Mouse (Mus musculus) adrenal gland, postnatal 14 days (tissue): Measurements from ENCODE around the gene Kcnj10. TPM values are rescaled to one million over a fixed set of nuclear protein-coding genes. Genes with fewer than 3 reads are reported as not detected.

ENCODE experiments used
- DNase-seq: peaks from one replicate; pipeline ENCODE4 v3.0.0; 2021; ENCODE audit warnings: mixed read lengths
- total RNA-seq: library from RNA; stranded (reverse); gene quantifications from 2 replicates; pipeline ENCODE4 v1.2.3, GENCODE M21; 2021

The Kcnj10 gene
- total RNA-seq, 1 experiment from 2014 or later = 0.70 TPM

DNA sequence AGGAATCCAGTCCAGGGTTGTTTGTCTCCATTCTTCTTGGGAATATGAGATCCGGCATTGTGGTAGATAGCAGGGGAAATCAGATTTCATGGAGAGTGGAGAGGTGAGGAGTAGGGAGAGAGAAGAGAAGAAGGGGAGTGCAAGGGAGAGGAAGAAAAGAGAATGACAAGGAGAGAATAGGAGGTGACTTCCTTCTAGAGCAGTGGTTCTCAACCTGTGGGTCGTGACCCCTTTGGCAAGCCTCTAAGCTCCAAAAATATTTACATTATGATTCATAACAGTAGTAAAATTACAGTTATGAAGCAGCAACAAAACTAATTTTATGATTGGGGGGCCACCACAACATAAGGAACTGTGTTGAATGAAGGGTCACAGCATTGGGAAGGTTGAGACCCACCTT is 8.1 kb upstream of the Kcnj10 start:
- DNase-seq = no peak

DNA sequence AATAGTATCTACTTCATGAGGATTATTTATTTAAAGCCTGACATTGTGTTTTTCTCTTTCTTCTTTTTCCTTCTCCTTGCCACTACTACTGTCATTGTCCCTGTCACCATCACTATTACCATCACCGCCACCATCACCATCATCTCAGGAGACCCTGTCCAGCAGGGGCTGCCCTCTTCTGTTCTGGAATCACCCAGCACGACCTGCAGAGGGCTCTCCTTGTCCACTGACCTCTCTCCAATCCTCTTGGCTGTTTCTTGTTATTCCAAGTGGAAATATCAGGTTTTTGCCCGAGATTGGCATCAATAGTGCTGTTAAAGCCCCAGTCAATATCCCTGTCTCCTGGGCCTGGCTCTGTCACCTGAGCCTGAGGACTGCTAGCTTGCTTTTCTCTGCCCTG is 7.5 kb upstream of the Kcnj10 start:
- DNase-seq = no peak

DNA sequence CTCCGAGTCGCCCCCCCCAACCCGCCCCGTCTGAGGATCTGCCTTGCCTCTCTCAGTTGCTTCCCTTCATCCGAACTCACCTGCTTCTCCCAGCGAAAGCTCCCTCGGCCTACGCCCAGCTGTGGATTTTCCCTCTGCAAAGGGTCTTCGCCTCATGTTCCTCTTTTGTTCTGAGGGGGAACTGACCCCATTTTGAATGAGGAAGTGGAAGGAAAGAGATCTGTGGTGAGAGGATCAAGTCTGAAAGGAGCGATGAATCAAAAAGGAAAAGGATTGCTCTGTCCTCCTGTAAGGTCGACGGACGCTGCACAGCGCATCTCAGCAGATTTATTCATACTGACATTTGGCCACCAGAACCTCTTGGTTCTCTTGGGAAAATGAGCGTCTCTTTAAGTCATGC is 5.2 kb upstream of the Kcnj10 start:
- no peak for DNase-seq

DNA sequence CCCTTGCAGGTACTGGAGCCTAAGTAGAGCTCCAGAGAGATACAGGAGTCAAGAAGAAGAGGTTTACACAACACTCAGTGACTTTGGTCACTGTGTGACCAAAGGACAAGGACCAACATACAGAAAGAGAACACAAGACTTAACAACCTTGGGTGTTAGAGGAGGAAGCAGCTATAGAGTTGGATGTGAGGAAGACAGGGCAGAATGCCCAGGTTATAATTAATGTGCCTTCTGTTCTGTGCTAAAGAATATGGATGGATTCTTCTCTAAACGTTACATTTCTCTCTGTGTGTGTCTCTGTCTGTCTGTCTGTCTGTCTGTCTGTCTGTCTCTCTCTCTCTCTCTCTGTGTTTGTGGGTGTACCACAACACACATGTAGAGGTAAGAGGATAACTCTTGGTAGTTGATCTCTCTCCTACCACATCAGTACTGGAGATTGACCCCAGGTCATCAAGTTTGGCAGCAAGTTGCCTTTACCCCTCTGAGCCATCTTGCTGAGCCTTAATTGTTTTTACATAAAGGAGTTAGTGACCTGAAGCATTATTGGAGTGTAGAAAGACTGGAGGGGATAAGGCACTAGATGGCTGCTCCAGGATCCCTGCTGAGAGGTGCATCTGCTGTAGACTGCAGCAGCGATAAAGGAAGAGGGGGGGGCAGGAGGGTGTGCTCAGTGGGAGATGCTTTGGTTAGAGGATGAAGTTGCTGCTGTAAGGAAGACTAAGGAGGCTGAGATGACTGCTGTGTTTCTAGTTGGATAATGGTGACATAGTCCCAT is 3.4 kb upstream of the Kcnj10 start:
- no peak for DNase-seq

DNA sequence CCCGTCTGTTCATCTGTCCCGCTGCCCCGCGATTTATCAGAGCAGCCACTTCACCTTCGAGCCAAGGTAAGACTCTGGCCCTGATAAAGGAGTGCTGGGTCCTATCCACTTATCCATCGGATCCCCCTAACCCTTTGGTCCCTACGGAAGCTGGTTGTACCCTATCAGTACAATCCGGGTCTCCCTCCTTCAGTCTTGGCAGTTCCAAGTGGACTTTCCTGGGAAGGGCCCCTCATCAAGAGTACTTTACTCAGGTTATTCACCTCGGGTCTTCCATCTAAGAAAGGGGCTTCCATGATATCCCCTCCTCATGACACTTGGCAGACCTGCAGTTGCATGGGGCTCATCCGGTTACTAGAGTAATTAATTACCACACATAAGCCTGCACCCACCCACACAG is 376 bp downstream of the Kcnj10 start:
- DNase-seq = no peak

DNA sequence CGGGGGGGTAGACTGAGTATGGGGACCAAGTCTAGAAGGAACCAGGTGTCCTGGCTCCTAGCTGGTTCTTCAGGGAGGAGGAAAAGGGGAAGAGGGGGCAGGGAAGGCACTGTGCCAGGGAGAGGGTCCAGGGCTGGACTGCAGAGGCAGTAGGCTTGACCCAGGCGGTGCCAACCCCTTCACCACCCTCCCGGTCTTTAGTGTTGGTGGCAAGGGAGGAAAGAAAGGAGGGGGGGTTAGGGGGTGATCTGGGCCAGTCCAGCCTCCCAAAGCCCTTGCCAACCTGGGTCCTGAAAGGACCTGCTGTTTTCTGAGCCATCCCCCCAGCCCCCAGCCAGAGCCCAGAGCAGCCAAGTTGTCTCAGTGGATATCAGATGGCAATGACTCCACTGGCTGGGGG is 1.7 kb downstream of the Kcnj10 start:
- no peak for DNase-seq

DNA sequence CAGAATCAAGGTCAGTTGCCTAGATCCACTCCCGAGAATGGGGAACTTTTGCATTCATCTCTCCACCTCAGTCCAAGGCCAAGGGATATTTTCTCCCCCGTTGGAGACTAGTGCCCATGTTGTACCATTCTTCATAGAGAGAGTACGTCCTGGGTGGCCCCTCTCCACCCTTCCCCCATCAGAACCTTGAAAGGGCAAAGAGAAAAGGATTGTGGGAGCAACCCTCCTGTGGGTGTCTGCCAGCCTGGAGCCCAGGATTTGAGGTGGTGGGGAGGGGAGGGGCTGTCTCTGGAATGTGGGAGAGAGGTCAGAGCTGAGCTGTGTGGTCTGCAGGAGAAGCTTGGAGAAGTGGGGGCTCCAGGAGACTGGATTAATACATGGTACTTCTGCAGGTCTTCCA is 2.9 kb downstream of the Kcnj10 start:
- no peak for DNase-seq

DNA sequence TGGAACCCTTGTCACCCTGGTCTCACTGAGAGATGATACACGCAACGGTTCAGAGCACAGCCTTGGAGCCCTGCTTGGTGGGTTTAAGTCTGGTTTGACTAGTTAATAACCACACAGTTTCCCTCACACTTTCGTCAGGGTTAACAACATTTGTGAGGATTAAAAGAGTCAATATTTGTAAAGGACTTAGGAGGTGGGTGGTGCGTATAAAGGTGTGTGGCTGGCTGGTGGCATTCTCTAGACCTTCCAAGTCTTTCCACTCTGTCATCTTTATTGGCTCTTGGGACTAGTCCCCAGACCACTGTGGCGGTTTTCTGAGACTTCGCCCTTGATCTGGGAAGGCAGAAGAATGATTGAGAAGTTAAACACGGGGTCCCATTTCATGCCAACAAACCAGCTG is 3.8 kb downstream of the Kcnj10 start:
- no peak for DNase-seq

DNA sequence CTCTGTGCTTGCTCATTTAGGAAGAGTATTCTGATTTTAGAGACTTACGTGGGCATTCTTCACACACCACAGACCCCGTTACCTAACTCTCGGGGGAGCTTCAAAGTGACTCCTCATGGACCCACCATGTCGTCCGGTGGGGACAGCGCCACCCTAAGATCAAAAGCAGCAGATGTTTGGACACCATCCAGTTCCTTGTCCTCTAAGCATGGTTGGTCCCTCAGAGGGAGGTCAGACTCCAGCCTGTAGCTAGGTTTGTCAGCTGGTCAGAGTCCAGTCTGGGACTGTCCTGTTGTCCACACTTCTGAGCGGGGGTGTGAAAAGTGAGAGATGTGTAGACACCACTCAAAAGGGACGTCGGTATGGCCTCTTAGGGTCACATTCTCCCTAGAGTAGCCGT is 5.7 kb downstream of the Kcnj10 start:
- no peak for DNase-seq

DNA sequence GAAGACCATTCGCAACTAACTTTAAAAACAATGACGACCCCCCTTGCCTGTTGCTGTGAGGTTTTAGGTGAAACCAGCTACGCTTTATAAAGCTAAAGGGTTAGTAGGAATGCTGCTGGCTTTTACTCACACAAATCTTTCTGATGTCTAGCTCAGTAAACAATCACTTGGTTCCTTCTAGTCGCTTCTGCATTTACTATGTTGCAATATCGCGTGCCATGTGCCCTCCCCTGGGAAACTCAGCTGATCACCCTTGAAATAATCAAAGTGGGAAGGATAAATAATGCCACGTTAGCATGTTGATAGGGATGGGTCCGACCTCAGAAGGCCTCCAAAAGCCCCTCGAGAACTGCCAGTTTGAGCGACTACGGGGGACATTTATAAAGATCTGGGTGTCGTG is 6.4 kb downstream of the Kcnj10 start:
- no peak for DNase-seq

DNA sequence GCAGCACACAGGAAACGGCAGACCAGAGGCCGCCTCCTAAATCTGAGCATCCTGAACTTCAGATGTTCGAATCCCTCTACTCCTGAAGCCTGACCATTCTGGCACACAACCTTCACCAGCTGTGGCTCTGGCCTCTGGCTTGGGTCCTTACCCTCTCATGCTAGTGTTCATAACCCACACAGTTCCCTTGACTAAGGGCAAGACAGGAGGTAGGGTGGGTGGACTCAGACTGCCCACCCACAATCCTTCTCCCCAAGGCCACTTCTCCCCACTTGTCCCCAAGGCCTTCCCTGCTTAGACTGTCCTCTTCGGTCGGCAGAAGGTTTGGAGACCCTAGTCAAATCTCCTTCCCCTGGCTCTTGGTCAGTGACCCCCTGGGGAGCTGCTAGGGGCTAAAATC is 8.5 kb downstream of the Kcnj10 start:
- no peak for DNase-seq

DNA sequence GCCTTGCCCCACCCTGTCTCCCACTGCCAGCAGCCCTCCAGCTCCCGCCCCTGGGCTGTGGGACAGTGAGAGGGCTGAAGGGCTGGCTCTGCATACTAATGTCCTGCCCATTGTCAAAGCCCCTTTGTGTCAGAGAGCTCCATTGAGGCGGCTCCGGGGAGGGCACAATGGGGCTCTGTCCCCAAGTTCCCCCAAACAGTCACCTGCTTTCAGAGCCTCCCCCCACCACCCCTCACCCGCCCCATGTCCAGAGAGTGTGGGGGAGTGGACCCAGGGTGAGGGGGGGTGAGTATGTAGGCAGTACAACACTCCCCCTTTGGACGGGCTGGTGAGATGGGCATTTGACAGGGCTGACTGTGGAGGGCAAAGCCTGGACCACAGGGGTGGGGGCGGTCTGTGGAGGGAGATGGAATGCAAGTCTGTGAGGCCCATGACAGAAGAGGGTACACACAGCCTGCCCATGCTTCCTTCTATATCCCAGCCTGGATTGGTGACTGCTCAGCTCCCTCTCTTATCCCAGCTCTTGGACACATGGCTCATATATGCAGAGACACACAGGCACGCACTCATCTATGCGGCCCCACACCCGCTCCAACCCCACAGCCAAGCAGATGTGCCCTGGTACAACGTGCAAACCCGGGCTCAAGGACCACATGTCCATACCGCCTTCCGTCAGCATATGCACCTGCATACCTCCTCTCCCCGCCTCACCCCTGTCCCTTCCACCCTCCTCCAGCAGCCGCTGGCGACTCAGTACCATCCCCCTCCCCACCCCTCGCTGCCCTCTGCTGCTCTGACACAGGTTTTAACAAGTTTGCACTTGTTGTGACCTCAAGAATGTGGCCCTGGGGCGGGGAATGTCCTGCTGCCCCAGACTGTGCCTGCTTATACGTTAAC is 9.2 kb downstream of the Kcnj10 start:
- no peak for DNase-seq

DNA sequence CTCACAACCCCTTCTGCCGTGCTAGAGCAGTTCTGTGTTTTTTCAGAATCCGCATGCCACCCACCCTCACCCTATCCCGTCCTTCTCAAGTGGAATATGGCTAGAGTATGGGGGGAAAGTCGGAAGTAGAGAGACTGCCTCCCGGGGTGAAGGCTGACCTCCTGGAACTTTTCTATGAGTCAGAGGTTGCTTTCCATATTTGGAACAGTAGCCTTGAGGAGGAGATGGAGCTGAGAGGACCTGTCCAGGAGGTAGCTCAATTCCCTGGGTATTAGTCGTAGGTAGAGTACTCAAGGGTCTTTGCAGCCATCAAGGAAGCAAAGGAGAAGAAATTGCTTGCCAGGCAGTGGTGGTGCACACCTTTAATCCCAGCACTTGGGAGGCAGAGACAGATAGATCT is 11.0 kb downstream of the Kcnj10 start:
- DNase-seq = peak; percentile 25

DNA sequence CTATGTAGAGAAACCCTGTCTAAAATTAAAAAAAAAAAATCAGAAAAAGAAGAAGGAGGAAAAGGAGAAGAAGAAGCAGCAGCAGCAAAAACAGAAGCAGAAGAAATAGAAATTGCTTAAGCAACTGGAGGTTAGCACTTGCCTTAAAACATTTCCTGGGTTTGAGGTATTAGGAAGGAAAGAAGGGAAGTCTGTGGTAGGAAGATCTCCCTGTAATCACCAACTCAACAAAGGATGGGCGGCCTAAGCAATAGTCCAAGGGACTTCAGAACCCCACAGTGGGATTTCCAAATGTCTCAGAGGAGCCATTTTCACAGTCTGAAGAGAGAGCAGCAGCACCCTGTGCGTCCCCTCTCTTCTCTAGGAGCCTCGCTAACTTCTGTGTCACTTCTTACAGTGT is 11.4 kb downstream of the Kcnj10 start:
- DNase-seq = no peak

DNA sequence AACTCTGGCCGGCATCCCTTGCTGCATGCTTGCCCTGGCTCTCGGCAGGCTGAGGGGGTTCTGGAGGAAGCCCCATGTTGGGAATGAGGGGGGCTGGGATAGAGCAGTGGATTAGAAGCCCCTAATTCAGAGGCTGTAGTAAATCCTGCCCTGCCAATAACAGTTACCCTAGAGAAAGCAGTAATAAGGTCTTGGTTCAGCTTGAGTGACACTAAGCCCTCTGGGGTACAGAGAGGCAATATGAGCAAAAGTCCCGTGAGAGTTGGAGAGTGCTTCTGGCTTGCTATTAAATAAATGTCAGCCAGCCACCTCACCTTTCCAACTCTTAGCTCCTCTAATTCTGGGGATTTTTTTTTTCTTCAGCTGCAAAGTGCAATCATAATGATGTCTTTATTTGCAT is 14.3 kb downstream of the Kcnj10 start:
- DNase-seq = no peak

DNA sequence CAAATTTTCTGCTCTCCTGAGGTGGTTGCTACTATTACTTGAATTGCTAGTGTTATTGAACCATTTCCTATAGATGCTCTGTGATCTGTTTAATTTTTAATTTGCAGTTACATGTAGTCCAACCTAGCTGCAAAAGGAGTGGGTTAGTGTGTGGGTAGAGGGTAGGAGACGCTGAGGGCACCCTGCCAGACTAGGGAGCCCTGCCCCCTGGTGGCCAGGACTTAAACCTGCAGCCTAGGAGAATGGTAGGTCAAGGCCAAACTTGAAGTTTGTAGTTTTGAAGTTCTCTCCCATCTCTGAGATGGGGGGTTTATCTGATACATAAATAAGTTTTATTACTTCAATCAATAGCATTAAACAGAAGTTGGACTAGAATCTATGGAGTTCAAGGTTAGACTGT is 16.5 kb downstream of the Kcnj10 start:
- peak; percentile 86 for DNase-seq

DNA sequence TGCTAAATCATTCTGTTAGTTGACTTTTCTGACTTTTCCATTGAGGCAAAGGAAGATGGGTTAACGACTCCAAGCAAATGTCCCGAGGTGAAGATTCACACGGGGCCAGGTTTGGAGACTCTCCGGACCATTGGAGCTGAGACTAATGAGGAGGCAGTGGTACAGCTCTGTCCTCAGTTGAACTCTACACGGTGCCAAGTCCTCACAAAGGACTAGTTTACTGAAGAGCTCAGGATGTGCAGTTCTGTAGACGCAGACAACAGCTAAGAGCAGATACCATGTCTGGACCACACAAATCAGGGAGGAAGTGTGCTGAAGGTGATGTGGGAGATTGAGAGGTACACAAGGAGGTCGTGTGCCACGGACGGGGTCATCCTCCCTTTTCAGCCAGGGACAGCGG is 17.3 kb downstream of the Kcnj10 start:
- no peak for DNase-seq

DNA sequence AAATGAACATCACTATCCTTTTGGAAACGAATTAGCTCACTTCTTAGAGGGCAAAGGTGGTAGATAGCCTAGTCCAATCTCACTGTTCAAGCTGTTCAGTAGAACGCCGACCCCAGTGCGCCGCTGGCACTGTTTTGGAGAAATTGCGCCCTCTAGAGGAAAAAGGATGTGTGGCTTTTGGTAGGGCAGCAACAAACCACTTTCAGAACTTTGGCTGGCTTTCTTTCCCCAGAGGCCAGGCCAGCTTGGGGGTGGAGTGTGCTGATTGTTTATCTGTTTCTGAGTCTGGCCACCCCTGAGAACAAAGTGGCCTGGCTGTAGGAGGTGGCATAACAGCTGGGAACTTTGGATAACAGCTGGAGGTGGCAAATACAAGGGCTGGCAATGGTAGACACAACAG is 23.7 kb downstream of the Kcnj10 start:
- peak; percentile 79 for DNase-seq

DNA sequence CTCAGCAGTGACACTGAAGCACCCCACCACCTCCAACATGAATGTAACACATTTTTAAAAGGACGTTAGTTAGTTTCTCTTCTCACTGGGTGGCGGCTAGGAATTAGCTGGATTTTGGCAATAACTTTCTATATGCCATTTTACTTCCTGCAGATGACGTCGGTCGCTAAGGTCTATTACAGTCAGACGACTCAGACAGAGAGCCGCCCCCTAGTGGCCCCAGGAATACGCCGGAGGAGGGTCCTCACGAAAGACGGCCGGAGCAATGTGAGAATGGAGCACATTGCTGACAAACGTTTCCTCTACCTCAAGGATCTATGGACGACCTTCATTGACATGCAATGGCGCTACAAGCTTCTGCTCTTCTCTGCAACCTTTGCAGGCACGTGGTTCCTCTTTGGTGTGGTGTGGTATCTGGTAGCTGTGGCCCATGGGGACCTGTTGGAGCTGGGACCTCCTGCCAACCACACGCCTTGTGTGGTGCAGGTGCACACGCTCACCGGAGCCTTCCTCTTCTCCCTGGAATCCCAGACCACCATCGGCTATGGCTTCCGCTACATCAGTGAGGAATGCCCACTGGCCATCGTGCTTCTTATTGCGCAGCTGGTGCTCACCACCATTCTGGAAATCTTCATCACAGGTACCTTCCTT is 27.9 kb downstream of the Kcnj10 start:
- peak; percentile 74 for DNase-seq

DNA sequence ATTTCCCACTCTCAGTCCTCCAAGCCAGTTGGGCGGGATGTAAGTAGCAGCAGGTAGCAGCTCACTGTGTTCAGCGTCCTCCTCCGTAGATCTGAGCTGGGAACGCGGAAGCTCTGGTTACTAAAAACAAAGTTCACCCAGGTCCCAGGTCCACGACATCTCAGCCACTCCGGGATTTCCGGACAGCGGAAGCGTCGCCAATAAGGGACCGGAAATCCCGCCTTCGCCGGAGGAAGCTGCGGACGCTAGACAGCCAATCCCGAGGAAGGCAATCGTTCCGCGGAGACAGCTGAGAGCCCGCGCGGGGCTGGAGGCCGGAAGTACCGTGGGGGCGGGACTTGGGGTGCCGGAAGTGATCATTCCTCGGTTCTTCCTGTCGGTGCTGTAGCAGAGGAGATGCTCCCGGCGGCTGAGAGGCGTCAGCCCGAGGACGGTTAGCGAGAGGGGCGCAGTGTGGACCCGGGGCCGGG is 35.2 kb downstream of the Kcnj10 start, which contains the start of gene Pigm:
Gene Pigm, plus strand, starts transcription at position 349 of the 470 bp plus-strand sequence.
- peak; percentile 99 for DNase-seq

DNA sequence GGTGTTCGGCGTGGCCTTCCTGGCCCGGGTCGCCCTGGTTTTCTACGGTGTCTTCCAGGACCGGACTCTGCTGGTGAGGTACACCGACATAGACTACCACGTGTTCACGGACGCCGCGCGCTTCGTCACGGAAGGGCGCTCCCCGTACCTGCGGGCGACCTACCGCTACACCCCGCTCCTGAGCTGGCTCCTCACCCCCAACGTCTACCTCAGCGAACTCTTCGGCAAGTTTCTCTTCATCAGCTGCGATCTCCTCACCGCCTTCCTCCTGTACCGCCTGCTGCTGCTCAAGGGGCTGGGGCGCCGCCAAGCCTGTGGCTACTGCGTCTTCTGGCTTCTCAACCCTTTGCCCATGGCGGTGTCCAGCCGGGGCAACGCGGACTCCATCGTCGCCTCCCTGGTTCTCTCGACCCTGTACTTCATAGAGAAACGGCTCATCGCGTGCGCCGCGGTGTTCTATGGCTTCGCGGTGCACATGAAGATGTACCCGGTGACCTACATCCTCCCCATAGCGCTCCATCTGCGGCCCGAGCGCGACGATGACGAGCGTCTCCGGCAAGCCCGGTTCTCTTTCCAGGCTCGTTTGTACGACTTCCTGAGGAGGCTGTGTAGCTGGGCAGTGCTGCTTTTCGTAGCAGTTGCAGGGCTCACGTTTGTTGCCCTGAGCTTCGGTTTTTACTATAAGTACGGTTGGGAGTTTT is 35.9 kb downstream of the Kcnj10 start:
- no peak for DNase-seq

DNA sequence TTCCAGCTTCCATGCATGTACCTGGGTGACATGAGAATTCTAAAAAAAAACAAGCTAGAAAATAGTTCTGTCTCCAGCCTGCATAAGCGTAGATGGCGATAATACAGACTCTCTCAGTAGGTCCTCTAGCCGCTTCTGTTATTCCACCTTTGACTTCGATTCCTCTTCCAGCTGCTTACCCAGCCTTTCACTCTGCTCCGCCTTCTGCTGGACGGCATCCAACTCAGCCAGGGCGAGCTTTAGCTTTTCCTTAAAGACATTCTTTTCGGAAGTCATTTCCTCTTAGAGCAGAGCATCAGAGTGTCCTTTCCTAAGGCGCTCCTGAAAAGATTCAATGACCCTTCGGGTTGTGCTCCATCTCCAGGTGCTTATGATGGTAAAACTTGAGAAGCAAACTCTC is 39.1 kb downstream of the Kcnj10 start:
- DNase-seq = peak; percentile 68
